Mouse (Mus musculus): ENCODE measurements around the gene Lif. TPM values are rescaled to one million over a fixed set of nuclear protein-coding genes. Genes with fewer than 3 reads are reported as not detected.
A peak's percentile ranks its signal among the peaks of the same experiment; 100 is the strongest.

Gene Lif
- polyA plus RNA-seq, 1 experiment from 2014 or later: not detected

DNA sequence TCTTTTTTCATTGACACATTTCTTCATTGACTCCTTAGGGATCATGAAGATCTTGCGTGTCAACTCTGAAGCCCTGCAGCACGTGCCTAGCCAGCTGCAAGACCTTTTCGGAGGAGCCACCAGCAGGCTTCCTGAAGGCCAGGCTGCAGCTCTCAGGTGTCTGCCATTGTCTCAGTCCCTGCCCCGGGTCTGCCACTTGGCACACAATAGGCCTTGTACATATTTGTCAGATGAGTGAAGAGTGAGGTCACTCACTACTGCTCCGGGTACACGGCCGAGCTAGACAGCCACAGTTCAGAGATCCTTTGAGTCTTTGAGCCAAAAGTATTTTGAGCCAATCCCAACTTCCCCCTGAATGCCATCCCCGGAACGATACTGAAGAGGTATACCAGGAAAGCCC lies 45.7 kb downstream of the Lif start:
- Histone ChIP-seq H3K9ac (replicated peaks; ENCODE audit: low read depth, low read length) (no peak overlapping the region), H3K4me2 (ENCODE audit: low read depth, low read length) (no peak overlapping the region), H3K27ac (ENCODE audit: low read depth, low read length) (no peak overlapping the region), H3K36me3 (ENCODE audit: control insufficient read depth, insufficient read depth, low read length) (no peaks in the 10 kb centered on the region), H3K27me3 (ENCODE audit: control insufficient read depth, insufficient read depth, low read length) (no peaks in the 10 kb centered on the region), H3K9me3 (ENCODE audit: control insufficient read depth, low read length) (no peaks in the 10 kb centered on the region), H3K4me1 (ENCODE audit: control insufficient read depth, insufficient read depth, low read length) (no peaks in the 10 kb centered on the region), H3K4me3 (ENCODE audit: low read depth, low read length) (no peak overlapping the region)
- no peak for ATAC-seq (ENCODE audit: low read depth)
- 73% methylated on average over 9 of the region's 9 CpGs for WGBS

DNA sequence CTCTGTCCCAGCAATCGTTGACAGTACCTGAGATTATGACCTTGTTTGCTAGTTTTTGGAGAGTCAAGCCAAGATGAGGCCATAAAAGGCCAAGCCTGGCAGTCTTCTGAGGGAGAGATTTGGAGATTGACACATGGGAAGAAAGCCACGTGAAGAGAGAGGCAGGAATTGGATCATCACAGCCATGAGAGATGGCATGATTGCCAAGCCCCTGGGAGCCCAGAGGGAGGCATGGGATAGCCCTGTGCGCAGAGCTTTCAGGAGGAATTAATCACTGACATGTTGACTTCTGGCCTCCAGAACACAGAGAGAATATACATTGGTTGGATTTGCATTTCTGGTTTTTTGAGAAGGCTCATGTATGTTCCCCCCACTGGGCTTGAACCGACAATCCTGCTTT lies 46.8 kb downstream of the Lif start:
- H3K4me2 ChIP-seq (ENCODE audit: low read depth, low read length): no peak overlapping the region
- 60% methylated on average over 4 of the region's 4 CpGs for WGBS

DNA sequence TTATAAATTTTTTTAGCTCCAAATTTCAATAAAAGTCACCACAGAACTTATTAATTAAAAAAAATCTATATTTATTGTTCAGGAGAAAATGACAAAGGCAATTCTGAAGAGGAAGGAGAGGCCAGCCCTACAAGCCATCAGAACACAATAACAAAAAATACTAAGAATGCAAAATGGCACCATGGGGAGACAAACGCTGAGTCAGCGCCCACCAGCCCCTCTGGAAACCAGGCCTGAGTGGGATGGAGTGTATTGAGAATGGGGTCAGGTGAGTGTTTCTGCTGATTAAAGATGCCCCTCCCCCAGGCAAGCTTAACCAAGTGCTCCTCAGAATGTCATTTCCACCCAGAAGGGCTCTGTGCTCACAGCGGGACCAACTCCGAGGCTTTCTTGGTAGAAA lies 47.7 kb downstream of the Lif start:
- no peak overlapping the region for H3K4me2 ChIP-seq (ENCODE audit: low read depth, low read length)
- no peak overlapping the region for H3K27ac ChIP-seq (ENCODE audit: low read depth, low read length)
- no peaks in the 10 kb centered on the region for H3K4me1 ChIP-seq (ENCODE audit: control insufficient read depth, insufficient read depth, low read length)
- H3K27me3 ChIP-seq (ENCODE audit: control insufficient read depth, insufficient read depth, low read length): no peaks in the 10 kb centered on the region
- H3K9ac ChIP-seq (replicated peaks; ENCODE audit: low read depth, low read length): no peak overlapping the region
- no peak for ATAC-seq (ENCODE audit: low read depth)
- H3K36me3 ChIP-seq (ENCODE audit: control insufficient read depth, insufficient read depth, low read length): no peaks in the 10 kb centered on the region
- WGBS: 94% methylated on average over 4 of the region's 4 CpGs
- H3K4me3 ChIP-seq (ENCODE audit: low read depth, low read length): no peak overlapping the region
- H3K9me3 ChIP-seq (ENCODE audit: control insufficient read depth, low read length): no peaks in the 10 kb centered on the region

More for the DNA sequence above, 46.8 kb downstream of the Lif start:
- no peak for ATAC-seq (ENCODE audit: low read depth)
- Histone ChIP-seq H3K4me3 (ENCODE audit: low read depth, low read length) (no peak overlapping the region), H3K9ac (replicated peaks; ENCODE audit: low read depth, low read length) (no peak overlapping the region), H3K9me3 (ENCODE audit: control insufficient read depth, low read length) (no peaks in the 10 kb centered on the region), H3K36me3 (ENCODE audit: control insufficient read depth, insufficient read depth, low read length) (no peaks in the 10 kb centered on the region), H3K27ac (ENCODE audit: low read depth, low read length) (no peak overlapping the region), H3K27me3 (ENCODE audit: control insufficient read depth, insufficient read depth, low read length) (no peaks in the 10 kb centered on the region), H3K4me1 (ENCODE audit: control insufficient read depth, insufficient read depth, low read length) (no peaks in the 10 kb centered on the region)

DNA sequence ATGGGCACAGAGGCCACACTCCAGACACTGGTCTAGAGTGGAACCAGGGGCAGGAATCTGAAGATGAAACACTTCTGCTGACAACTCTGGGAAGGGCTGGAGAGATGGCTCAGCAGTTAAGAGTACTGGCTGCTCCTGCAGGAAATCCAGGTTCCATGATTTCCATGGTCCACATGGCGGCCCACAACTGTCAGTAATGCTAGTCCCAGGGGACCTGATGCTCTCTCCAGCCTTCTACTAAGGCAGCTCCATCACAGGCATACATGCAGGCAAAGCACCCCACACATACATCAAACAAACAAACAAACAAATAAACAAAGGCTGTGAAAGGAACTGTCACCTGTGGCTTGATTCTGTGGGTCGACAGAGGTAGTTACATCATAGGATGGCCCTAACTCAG lies 48.7 kb downstream of the Lif start:
- H3K9me3 ChIP-seq (ENCODE audit: control insufficient read depth, low read length): no peaks in the 10 kb centered on the region
- WGBS: 53% methylated on average over 2 of the region's 2 CpGs
- H3K4me3 ChIP-seq (ENCODE audit: low read depth, low read length): no peak overlapping the region
- H3K36me3 ChIP-seq (ENCODE audit: control insufficient read depth, insufficient read depth, low read length): no peaks in the 10 kb centered on the region
- H3K27ac ChIP-seq (ENCODE audit: low read depth, low read length): no peak overlapping the region
- H3K9ac ChIP-seq (replicated peaks; ENCODE audit: low read depth, low read length): no peak overlapping the region
- no peak for ATAC-seq (ENCODE audit: low read depth)
- no peaks in the 10 kb centered on the region for H3K27me3 ChIP-seq (ENCODE audit: control insufficient read depth, insufficient read depth, low read length)
- H3K4me2 ChIP-seq (ENCODE audit: low read depth, low read length): no peak overlapping the region
- no peaks in the 10 kb centered on the region for H3K4me1 ChIP-seq (ENCODE audit: control insufficient read depth, insufficient read depth, low read length)

DNA sequence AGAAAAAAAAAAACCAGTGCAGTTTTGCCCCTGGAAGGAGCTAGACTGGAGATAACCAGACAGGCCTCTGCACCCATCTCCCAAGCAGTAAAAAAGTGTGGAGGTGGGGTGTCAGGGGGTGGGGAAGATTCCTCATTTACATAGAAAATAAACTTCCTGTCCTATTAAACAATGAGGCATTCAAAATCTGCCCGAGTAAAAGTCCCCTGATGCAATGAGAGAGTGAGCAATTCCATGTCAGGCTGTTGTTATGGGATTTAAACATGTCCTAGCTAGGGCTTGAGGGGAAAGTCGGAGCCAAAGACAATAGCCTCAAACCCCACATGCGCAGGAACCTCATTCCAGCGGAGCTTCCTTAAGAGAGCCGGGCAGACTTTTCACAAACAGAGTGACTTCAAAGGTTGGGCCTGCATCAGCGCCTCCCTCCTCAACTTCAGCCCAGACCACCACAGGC lies 50.7 kb downstream of the Lif start:
- Histone ChIP-seq H3K9me3 (ENCODE audit: control insufficient read depth, low read length) (no peaks in the 10 kb centered on the region), H3K27me3 (ENCODE audit: control insufficient read depth, insufficient read depth, low read length) (no peaks in the 10 kb centered on the region), H3K36me3 (ENCODE audit: control insufficient read depth, insufficient read depth, low read length) (no peaks in the 10 kb centered on the region), H3K4me2 (ENCODE audit: low read depth, low read length) (no peak overlapping the region; the same call in 1 of the 2 replicates), H3K4me1 (ENCODE audit: control insufficient read depth, insufficient read depth, low read length) (no peaks in the 10 kb centered on the region), H3K27ac (ENCODE audit: low read depth, low read length) (no peak overlapping the region; the same call in 1 of the 2 replicates), H3K9ac (replicated peaks; ENCODE audit: low read depth, low read length) (no peak overlapping the region; the same call in 1 of the 2 replicates), H3K4me3 (ENCODE audit: low read depth, low read length) (no peak overlapping the region)
- ATAC-seq (ENCODE audit: low read depth): no peak
- 16% methylated on average over 6 of the region's 6 CpGs for WGBS

DNA sequence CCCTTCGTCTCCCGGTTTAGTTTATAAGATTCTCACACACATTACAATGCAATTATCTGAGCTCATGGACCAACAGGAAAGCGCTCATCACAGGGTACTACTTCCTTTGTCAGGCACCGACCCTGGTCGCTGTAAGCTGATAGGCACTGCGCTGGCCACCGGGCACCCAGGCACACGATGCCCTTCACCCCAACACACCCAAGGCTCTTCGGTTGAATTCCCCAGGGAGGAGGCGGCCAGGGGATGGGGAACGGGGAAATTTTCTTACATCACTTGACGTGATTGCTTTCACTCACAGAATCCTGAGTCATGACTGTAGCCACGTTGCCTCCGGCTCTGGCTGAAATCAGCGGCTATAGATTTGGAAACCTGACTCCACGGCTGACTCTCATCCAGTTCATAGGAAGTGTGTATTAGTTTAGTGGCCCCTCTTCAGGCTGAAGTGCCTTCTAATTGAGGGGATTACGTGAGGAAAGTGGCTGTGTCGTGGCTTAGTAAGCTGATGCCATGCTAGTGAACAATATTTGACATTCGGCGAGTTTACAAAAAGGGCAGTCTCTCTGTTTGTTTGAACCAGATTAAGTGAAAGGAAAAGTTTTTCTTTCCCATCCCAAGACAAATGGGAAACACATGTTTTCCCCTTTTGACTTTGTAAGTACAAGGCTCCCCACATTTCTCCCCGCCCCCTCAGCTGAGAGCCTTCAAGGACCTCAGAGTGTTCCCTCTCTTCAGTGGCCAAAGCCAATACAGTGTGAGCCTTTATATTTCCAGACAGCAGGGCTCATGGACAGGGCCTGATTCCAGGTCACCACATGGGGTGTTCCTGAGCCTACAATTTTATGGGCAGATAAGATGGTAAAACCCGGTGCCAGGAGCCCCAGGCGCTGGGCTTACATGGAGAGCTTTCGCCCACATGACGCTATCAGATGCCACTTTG lies 51.4 kb downstream of the Lif start:
- WGBS: 55% methylated on average over 25 of the region's 25 CpGs
- Histone ChIP-seq H3K27me3 (ENCODE audit: control insufficient read depth, insufficient read depth, low read length) (no peaks in the 10 kb centered on the region), H3K36me3 (ENCODE audit: control insufficient read depth, insufficient read depth, low read length) (no peaks in the 10 kb centered on the region), H3K9ac (replicated peaks; ENCODE audit: low read depth, low read length) (no peak overlapping the region; the same call in 1 of the 2 replicates), H3K4me1 (ENCODE audit: control insufficient read depth, insufficient read depth, low read length) (no peaks in the 10 kb centered on the region), H3K9me3 (ENCODE audit: control insufficient read depth, low read length) (no peaks in the 10 kb centered on the region), H3K4me3 (ENCODE audit: low read depth, low read length) (no peak overlapping the region), H3K4me2 (ENCODE audit: low read depth, low read length) (no peak overlapping the region; the same call in 1 of the 2 replicates), H3K27ac (ENCODE audit: low read depth, low read length) (peak overlapping the region; percentile 34; the same call in 1 of the 2 replicates)
- ATAC-seq (ENCODE audit: low read depth): no peak

DNA sequence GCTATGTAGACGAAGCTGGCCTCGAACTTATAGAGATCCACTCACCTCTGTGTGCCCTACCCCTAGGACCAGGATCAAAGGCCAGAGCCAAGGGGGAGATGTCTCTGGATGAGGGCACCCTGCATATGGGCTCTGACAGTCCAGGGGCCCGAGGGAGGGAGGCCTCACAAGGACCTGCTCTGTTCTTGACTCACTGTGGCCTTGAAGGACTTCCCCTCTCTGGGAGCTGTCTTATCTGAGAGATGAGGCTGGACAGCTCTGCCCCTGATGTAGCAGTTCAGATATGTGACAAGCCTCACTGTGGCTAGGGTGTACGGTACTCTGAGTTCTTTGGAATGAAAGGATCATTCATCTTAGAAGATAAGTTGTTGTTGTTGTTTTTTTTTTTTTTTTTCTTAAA lies 52.3 kb downstream of the Lif start:
- WGBS: 77% methylated on average over 4 of the region's 4 CpGs
- Histone ChIP-seq H3K36me3 (ENCODE audit: control insufficient read depth, insufficient read depth, low read length) (no peaks in the 10 kb centered on the region), H3K9ac (replicated peaks; ENCODE audit: low read depth, low read length) (no peak overlapping the region), H3K27ac (ENCODE audit: low read depth, low read length) (no peak overlapping the region), H3K4me3 (ENCODE audit: low read depth, low read length) (no peak overlapping the region), H3K9me3 (ENCODE audit: control insufficient read depth, low read length) (no peaks in the 10 kb centered on the region), H3K4me1 (ENCODE audit: control insufficient read depth, insufficient read depth, low read length) (no peaks in the 10 kb centered on the region), H3K4me2 (ENCODE audit: low read depth, low read length) (no peak overlapping the region), H3K27me3 (ENCODE audit: control insufficient read depth, insufficient read depth, low read length) (no peaks in the 10 kb centered on the region)
- no peak for ATAC-seq (ENCODE audit: low read depth)

DNA sequence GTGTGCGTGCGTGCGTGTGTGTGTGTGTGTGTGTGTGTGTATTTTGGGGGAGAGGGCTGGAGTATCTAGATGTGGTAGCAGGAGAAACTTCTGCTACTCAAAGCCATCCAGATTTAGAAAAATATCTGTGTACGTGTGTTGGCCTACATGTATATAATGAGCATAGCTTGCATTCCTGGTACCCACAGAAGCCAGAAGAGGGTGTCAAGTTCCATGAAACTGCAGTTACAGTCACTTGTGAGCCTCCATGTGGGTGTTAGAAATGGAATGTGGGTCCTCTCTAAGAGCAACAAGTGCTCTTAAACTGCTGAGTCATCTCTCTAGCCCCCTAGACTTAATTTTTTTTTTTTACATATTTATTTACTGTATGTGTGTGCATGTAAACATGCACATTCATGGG lies 53.0 kb downstream of the Lif start:
- no peaks in the 10 kb centered on the region for H3K4me1 ChIP-seq (ENCODE audit: control insufficient read depth, insufficient read depth, low read length)
- ATAC-seq (ENCODE audit: low read depth): no peak
- WGBS: 91% methylated on average over 4 of the region's 4 CpGs
- no peaks in the 10 kb centered on the region for H3K27me3 ChIP-seq (ENCODE audit: control insufficient read depth, insufficient read depth, low read length)
- no peak overlapping the region for H3K27ac ChIP-seq (ENCODE audit: low read depth, low read length)
- no peak overlapping the region for H3K4me3 ChIP-seq (ENCODE audit: low read depth, low read length)
- no peaks in the 10 kb centered on the region for H3K9me3 ChIP-seq (ENCODE audit: control insufficient read depth, low read length)
- no peak overlapping the region for H3K9ac ChIP-seq (replicated peaks; ENCODE audit: low read depth, low read length)
- H3K36me3 ChIP-seq (ENCODE audit: control insufficient read depth, insufficient read depth, low read length): no peaks in the 10 kb centered on the region
- H3K4me2 ChIP-seq (ENCODE audit: low read depth, low read length): no peak overlapping the region

DNA sequence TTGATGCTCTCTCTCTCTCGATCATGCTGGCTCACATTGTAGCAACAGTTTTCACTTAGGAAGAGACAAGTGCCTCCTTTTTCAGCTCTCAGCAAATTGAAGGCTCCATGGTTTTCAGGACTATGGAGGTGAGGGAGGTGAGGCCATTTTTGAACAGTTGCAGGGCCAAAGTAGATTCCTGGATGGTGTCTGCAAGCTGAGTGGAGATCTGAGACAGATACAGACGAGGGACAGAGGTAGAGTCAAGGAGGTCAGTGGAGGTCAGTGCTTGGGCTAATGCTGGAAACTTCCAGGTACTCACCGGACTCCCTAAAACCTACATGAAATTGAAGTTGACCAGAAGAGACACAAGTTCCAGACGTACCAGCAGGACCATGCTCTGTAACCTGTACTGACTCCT lies 54.8 kb downstream of the Lif start:
- Histone ChIP-seq H3K9me3 (ENCODE audit: control insufficient read depth, low read length) (no peaks in the 10 kb centered on the region), H3K4me2 (ENCODE audit: low read depth, low read length) (no peak overlapping the region), H3K27me3 (ENCODE audit: control insufficient read depth, insufficient read depth, low read length) (no peaks in the 10 kb centered on the region), H3K9ac (replicated peaks; ENCODE audit: low read depth, low read length) (no peak overlapping the region), H3K27ac (ENCODE audit: low read depth, low read length) (no peak overlapping the region), H3K36me3 (ENCODE audit: control insufficient read depth, insufficient read depth, low read length) (no peaks in the 10 kb centered on the region), H3K4me3 (ENCODE audit: low read depth, low read length) (no peak overlapping the region), H3K4me1 (ENCODE audit: control insufficient read depth, insufficient read depth, low read length) (no peaks in the 10 kb centered on the region)
- WGBS: 80% methylated on average over 4 of the region's 4 CpGs
- ATAC-seq (ENCODE audit: low read depth): no peak

Measured in neural tube, embryonic 14.5 days (tissue).